Mouse (Mus musculus) liver, postnatal 0 days (tissue): ENCODE measurements around the gene Ptges.

Experiments used
- CTCF ChIP-seq: sonication (generic); IDR thresholded peaks from 2 replicates; pipeline ENCODE4 v1.5.1; 2016; ENCODE audit warnings: antibody characterized with exemption, low read depth
- EP300 ChIP-seq: IDR thresholded peaks from 2 replicates; pipeline ENCODE4 v1.6.1; 2016; ENCODE audit warnings: antibody characterized with exemption, low read depth, mild to moderate bottlenecking

GRCm38 (mm10) chr2:30936808-30937207, 7.1 kb upstream of the Ptges start:
- TF ChIP-seq EP300 = no peak
- TF ChIP-seq CTCF = no peak
